Mouse (Mus musculus): Measurements from ENCODE around the gene Olfr1348. TPM values are rescaled to one million over a fixed set of nuclear protein-coding genes. Genes with fewer than 3 reads are reported as not detected.

Olfr1348 gene
- polyA plus RNA-seq, 1 experiment from 2014 or later: not detected

GRCm38 (mm10) chr7:6456399-6456798, 52.1 kb downstream of the Olfr1348 start:
- no peak for ATAC-seq
- 0 out of 2 replicates have a peak, but pooled peaks cover 2% of the 10 kb centered on the region for H3K9me3 ChIP-seq (replicated peaks; ENCODE audit: control insufficient read depth, low read length, poor library complexity, severe bottlenecking)
- H3K27me3 ChIP-seq (ENCODE audit: control insufficient read depth, insufficient read depth, low read depth, low read length): no peaks in the 10 kb centered on the region
- H3K4me1 ChIP-seq (ENCODE audit: control insufficient read depth, insufficient read depth, low read length): no peaks in the 10 kb centered on the region
- H3K4me2 ChIP-seq (ENCODE audit: low read length): no peak overlapping the region
- H3K4me3 ChIP-seq (ENCODE audit: low read depth, low read length): no peak overlapping the region
- H3K9ac ChIP-seq (ENCODE audit: low read depth, low read length): no peak overlapping the region
- WGBS: 50% methylated on average over 3 of the region's 3 CpGs
- no peaks in the 10 kb centered on the region for H3K36me3 ChIP-seq (ENCODE audit: control insufficient read depth, insufficient read depth, low read length)
- H3K27ac ChIP-seq (ENCODE audit: low read length): no peak overlapping the region

GRCm38 (mm10) chr7:6455868-6456267, 52.7 kb downstream of the Olfr1348 start, which contains the start of gene Olfr1336:
Gene Olfr1336 (plus strand): TSS chr7:6456168.
- no peak within 1 kb of the TSS for H3K4me2 ChIP-seq (ENCODE audit: low read length)
- no peaks in the 10 kb centered on the region for H3K4me1 ChIP-seq (ENCODE audit: control insufficient read depth, insufficient read depth, low read length)
- 0 out of 2 replicates have a peak, but pooled peaks cover 2% of the 10 kb centered on the region for H3K9me3 ChIP-seq (replicated peaks; ENCODE audit: control insufficient read depth, low read length, poor library complexity, severe bottlenecking)
- no peak for ATAC-seq
- H3K9ac ChIP-seq (ENCODE audit: low read depth, low read length): no peak within 1 kb of the TSS
- no peaks in the 10 kb centered on the region for H3K27me3 ChIP-seq (ENCODE audit: control insufficient read depth, insufficient read depth, low read depth, low read length)
- no peaks in the 10 kb centered on the region for H3K36me3 ChIP-seq (ENCODE audit: control insufficient read depth, insufficient read depth, low read length)
- H3K27ac ChIP-seq (ENCODE audit: low read length): no peak within 1 kb of the TSS
- no peak within 1 kb of the TSS for H3K4me3 ChIP-seq (ENCODE audit: low read depth, low read length)

Other genes with a start within 250 kb of the Olfr1348 start
- gene Zfp667, start 222.2 kb downstream of the Olfr1348 start, polyA plus RNA-seq (2015; fragmentation: Nextera tagmentation; extraction: Ambion mirVana): 14.9 and 17.7 TPM in 2 replicates
- gene Zfp583, start 177.5 kb downstream of the Olfr1348 start, polyA plus RNA-seq (2015; fragmentation: Nextera tagmentation; extraction: Ambion mirVana): 16.9 and 17.4 TPM in 2 replicates
- 8.6 TPM in 2 replicates for gene Gm3854, start 165.0 kb downstream of the Olfr1348 start, polyA plus RNA-seq (2015; fragmentation: Nextera tagmentation; extraction: Ambion mirVana)
- 7.3 and 7.9 TPM in 2 replicates for gene Zfp78, start 145.5 kb downstream of the Olfr1348 start, polyA plus RNA-seq (2015; fragmentation: Nextera tagmentation; extraction: Ambion mirVana)
- 13.1 and 17.2 TPM in 2 replicates for gene Zfp28, start 125.5 kb downstream of the Olfr1348 start, polyA plus RNA-seq (2015; fragmentation: Nextera tagmentation; extraction: Ambion mirVana)
- 5.8 and 7.7 TPM in 2 replicates for gene Smim17, start 110.0 kb downstream of the Olfr1348 start, polyA plus RNA-seq (2015; fragmentation: Nextera tagmentation; extraction: Ambion mirVana)
- gene Gm20715, start 98.5 kb downstream of the Olfr1348 start, polyA plus RNA-seq (2015; fragmentation: Nextera tagmentation; extraction: Ambion mirVana): 0.05 TPM in 1 of 2 replicates, not detected in the other
- gene Olfr1344, start 70.1 kb downstream of the Olfr1348 start, polyA plus RNA-seq (2015; fragmentation: Nextera tagmentation; extraction: Ambion mirVana): 0.33 and 0.42 TPM in 2 replicates
- not detected in 2 replicates for gene Olfr1336, start 52.6 kb downstream of the Olfr1348 start, polyA plus RNA-seq (2015; fragmentation: Nextera tagmentation; extraction: Ambion mirVana)
- gene Olfr1346, start 41.6 kb downstream of the Olfr1348 start, polyA plus RNA-seq (2015; fragmentation: Nextera tagmentation; extraction: Ambion mirVana): not detected in 2 replicates
- not detected in 2 replicates for gene Olfr5, start 21.8 kb downstream of the Olfr1348 start, polyA plus RNA-seq (2015; fragmentation: Nextera tagmentation; extraction: Ambion mirVana)
- gene Olfr1347, start 9.0 kb downstream of the Olfr1348 start, polyA plus RNA-seq (2015; fragmentation: Nextera tagmentation; extraction: Ambion mirVana): not detected in 2 replicates
- gene Olfr1349, start 14.2 kb upstream of the Olfr1348 start, polyA plus RNA-seq (2015; fragmentation: Nextera tagmentation; extraction: Ambion mirVana): not detected in 2 replicates
- gene Olfr1350, start 56.1 kb upstream of the Olfr1348 start, polyA plus RNA-seq (2015; fragmentation: Nextera tagmentation; extraction: Ambion mirVana): not detected in 2 replicates
- 7.6 and 8.4 TPM in 2 replicates for gene Zim1, start 187.7 kb upstream of the Olfr1348 start, polyA plus RNA-seq (2015; fragmentation: Nextera tagmentation; extraction: Ambion mirVana)
- 103 and 117 TPM in 2 replicates for gene Peg3, start 221.7 kb upstream of the Olfr1348 start, polyA plus RNA-seq (2015; fragmentation: Nextera tagmentation; extraction: Ambion mirVana)
- gene Usp29, start 221.8 kb upstream of the Olfr1348 start, polyA plus RNA-seq (2015; fragmentation: Nextera tagmentation; extraction: Ambion mirVana): 35.8 and 39.8 TPM in 2 replicates